Mouse (Mus musculus): Measurements from ENCODE around the gene Vwf.

Vwf gene

DNA sequence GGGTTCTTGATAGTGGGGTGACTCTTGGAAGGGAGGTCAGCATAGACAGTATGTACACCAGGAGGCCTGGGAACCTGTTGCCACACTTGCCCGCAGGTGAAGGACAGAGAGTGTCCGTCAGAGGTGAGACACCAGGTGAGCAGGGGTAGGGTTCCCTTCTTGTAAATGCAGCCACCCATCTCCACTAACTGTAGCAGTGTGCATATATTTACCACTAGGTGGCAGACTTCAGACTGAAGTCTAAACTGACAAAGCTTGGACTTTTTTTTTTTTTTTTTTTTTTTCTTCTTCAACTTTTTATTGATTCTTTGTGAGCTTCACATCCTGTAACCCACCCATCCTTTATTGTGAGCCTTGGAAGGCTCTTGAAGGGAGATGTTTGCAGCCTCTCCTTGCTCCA lies 75.9 kb downstream of the Vwf start:
- no peak for DNase-seq (ENCODE audit: low read depth)

GRCm38 (mm10) chr6:125640486-125640885 lies 93.9 kb downstream of the Vwf start:
- no peak for DNase-seq (ENCODE audit: low read depth)

- no peak for DNase-seq (ENCODE audit: low read depth)
These were observed 94.6 kb downstream of the Vwf start for GRCm38 (mm10) chr6:125641146-125641545.

- DNase-seq (ENCODE audit: low read depth) = no peak
These were observed 102.4 kb downstream of the Vwf start for GRCm38 (mm10) chr6:125648964-125649363.

DNA sequence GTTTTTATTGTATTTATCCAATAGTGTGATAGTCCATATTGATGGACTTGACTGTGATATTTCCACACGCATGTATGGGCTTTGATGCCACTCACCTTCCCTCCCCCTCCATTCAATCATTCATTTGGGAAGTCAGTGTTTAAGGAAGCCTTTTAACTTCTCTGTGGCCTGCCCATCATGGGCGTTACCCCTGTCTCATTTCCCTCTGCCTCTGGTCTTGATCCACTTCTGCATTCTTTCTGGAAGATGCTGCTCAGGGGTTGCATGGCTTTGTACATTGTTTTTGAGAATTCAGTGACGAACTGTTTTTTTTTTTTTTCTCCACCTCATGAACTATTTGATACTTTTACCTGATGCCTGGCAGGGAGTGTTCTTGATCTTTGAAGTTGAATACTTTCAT lies 104.8 kb downstream of the Vwf start:
- no peak for DNase-seq (ENCODE audit: low read depth)

- no peak for DNase-seq (ENCODE audit: low read depth)
These were observed 106.8 kb downstream of the Vwf start for GRCm38 (mm10) chr6:125653416-125653815.

DNA sequence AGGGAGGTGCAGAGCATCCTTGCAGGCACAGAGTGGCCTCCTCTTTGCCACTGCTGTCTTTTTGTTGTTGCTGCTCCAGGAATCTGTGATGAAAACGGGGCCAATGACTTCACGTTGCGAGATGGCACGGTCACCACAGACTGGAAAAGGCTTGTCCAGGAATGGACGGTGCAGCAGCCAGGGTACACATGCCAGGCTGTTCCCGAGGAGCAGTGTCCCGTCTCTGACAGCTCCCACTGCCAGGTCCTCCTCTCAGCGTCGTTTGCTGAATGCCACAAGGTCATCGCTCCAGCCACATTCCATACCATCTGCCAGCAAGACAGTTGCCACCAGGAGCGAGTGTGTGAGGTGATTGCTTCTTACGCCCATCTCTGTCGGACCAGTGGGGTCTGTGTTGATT lies 110.3 kb downstream of the Vwf start:
- DNase-seq (ENCODE audit: low read depth) = no peak

GRCm38 (mm10) chr6:125657966-125658365 lies 111.4 kb downstream of the Vwf start:
- no peak for DNase-seq (ENCODE audit: low read depth)

DNA sequence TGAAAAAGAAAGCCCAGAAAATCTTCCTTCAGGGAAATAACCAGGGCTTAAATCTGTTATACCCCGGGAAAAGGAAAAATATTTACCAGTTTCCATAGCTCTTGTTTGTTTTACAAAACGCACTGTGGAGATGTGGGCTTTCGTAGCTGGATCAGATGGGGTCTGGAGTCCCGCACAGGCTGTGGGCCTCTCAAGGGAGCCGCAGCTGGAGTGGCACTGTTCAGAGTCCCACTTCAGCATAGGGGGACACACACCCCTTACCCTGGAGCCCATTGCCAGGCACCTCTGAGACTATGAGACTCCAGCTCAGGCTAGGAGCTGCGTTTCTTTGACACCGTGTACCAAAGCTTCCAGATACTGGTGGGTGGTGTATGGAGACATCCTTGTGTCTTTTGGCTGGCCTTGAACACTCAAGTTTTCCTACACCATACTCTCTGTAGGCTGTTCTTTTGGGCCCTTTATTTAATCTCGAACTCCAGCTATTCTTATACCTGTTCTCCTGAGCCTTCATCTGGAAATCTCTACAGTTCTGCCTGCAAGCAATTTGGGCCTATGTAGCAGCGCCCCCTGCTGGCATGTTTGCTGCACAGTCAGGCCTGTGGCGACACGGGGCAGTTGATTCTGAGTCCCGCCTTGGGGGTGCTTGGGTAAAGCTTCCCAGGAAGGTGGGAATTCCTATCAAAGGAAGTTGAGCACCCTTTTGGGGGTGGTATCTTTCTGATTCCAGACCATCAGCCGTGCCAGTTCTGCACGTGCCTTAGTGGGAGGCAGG lies 114.7 kb downstream of the Vwf start:
- peak; percentile 35 for DNase-seq (ENCODE audit: low read depth)

GRCm38 (mm10) chr6:125663906-125664305 lies 117.3 kb downstream of the Vwf start:
- no peak for DNase-seq (ENCODE audit: low read depth)

- no peak for DNase-seq (ENCODE audit: low read depth)
These were observed 125.3 kb downstream of the Vwf start for GRCm38 (mm10) chr6:125671835-125672234.

- DNase-seq (ENCODE audit: low read depth) = no peak
These were observed 131.9 kb downstream of the Vwf start for GRCm38 (mm10) chr6:125678492-125678891.

- no peak for DNase-seq (ENCODE audit: low read depth)
These were observed 134.0 kb downstream of the Vwf start for GRCm38 (mm10) chr6:125680613-125681012.

DNA sequence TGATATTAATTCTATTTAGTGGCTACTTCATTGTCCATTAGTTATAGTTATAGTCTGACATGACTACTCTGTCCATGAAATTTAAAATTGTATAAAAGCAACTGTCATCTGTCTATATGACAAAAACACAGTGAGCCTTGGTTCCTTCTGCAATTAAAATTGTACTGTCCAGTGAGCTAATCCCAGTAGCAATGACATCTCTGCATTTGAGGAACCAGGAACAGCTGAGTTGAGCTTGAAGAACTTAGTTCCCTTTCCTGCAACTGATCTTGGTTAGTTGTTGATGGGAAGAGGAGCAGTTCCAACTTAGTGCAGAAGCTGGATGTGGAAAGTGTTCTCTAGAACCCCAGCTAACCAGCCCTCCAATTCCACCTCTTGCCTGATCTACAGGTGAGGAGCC lies 138.8 kb downstream of the Vwf start:
- no peak for DNase-seq (ENCODE audit: low read depth)

DNA sequence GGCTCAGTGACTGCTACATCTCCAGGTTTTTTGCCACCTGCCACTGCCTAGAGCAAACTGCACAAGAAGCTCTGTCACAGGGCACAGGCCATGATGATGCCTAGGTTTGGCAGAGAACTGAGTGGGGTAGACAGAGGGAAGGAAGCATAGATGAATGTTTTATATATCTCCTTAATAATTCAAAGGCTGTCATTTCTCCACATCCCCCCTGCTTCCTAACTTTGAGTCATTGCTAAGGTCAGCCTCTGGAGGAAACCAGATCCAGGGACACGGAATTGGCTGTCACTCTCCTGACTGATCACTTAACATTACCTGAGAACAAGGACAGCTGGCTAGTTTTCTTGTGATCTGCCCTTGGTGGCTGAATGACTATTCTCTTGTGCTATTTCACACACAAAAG lies 141.4 kb downstream of the Vwf start:
- no peak for DNase-seq (ENCODE audit: low read depth)

DNA sequence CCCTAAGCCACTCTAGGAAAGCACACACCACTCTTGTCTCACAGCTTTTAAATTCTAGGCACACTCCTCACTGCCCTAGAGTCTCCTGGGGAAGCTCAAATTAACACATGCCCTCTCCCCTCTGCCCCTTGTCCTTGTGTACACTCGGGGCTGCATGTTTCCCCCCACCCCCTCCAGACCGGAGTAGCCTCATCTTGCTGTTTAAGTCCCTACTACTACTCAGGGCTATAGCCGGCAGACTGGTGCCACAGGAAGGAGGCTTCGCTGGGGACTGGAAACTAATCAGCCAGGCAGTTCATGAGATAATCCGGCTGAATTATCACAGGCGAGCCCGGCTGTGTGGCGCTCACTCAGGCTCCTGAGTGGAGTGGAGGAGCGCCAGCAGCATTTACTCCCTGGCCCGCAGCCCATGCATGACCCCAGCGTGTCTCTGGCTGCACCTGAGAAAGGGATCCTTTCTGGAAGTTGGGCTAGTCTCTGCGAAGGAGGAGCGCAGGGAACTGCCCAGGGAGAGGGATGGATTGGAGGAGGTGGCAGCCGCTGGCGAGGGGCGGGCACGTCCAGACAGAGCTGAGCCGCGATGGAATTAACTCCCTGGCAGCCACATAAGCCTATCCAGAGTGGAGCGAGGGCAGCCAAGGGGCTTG lies 143.6 kb downstream of the Vwf start, which contains the start of gene Ano2:
Gene Ano2, plus strand, starts transcription at position 363 of the 647 bp plus-strand sequence.
- no peak for DNase-seq (ENCODE audit: low read depth)

DNA sequence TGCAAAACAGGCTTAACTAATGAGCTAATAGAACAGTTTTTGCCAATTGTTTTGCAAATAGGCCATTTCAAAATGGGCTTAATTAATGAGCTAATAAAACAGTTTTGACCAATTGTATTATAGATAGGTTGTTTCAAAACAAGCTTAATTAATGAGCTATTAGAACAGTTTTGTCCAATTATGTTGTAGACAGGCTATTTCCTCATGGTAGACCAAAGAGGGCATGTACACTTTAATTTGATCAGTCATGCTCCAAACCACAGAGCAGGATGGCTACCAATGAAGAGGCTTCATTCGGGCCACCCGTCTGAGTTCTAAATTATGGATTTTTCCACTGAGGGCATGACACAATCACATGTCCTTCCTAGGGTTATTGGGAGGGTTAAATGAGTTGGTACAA lies 154.6 kb downstream of the Vwf start:
- DNase-seq (ENCODE audit: low read depth) = no peak

- DNase-seq (ENCODE audit: low read depth) = no peak
These were observed 164.7 kb downstream of the Vwf start for GRCm38 (mm10) chr6:125711261-125711660.

DNA sequence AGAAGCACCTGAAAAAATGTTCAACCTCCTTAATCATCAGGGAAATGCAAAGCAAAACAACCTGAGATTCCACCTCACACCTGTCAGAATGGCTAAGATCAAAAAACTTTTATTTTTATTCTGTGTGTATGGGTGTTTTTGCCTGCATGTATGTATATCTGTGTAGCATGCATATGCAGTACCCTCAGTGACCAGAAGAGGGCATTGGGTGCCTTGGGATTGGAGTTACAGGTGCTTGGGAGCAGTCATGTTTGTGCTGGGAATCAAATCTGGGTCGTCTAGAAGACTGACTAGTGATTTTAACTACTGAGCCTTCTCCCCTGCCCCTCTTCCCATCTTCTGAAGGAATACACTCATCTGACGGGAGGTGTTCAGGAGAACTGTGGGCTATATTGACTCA lies 179.8 kb downstream of the Vwf start:
- peak; percentile 5 for DNase-seq (ENCODE audit: low read depth)

DNA sequence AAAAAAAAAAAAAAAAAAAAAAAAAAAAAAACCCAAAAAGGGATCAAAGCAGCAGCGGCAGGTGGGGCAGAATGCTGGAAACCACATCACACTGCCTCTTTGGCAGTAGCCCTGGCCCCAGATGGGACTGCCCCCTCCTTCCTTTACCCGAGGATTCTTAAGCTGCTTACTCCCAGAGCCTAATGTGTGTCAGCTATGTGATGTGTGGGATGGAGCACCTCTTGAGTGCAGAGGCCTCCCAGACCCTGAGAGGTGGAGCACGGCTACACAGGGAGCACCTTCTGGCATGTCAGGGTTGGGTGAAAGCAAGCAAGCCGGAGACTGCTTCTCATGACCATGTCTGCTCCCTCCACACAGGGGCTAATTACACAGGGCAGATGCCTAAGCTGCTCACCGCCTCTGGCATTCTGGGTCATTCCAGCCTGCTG lies 180.9 kb downstream of the Vwf start:
- no peak for DNase-seq (ENCODE audit: low read depth)

- no peak for DNase-seq (ENCODE audit: low read depth)
These were observed 182.9 kb downstream of the Vwf start for GRCm38 (mm10) chr6:125729471-125729870.

- no peak for DNase-seq (ENCODE audit: low read depth)
These were observed 183.5 kb downstream of the Vwf start for GRCm38 (mm10) chr6:125729986-125730535.

Data from c-Kit-positive CD71-positive TER-119-negative erythroid progenitor cells, embryonic 14.5 days (primary cell).